Mouse (Mus musculus) CH12.LX (cell line): ENCODE data around the gene Nthl1. TPM values are rescaled to one million over a fixed set of nuclear protein-coding genes. Genes with fewer than 3 reads are reported as not detected.

Experiments used
- DNase-seq: peaks from one replicate; pipeline ENCODE4 v3.0.0-alpha.2; 2013; ENCODE audit errors: extremely low read depth
- H3K27ac ChIP-seq: 2 replicates; pipeline ENCODE4 v1.5.1; 2012; ENCODE audit warnings: low read depth, mild to moderate bottlenecking, control low read depth, moderate library complexity; ENCODE audit not compliant: insufficient read depth
- H3K27me3 ChIP-seq: replicated peaks from 2 replicates; pipeline ENCODE3; 2012; ENCODE audit warnings: inconsistent platforms
- H3K36me3 ChIP-seq, 2 experiments: replicated peaks in 1 of 2; 2 replicates each; pipeline versions ENCODE3 to v1.6.1; 2012; ENCODE audit warnings: inconsistent platforms in 1 of 2, low read length in 1 of 2, mild to moderate bottlenecking in 1 of 2, mixed read lengths in 1 of 2, moderate library complexity in 1 of 2; ENCODE audit not compliant: control insufficient read depth in 1 of 2, insufficient read depth in 1 of 2
- H3K4me1 ChIP-seq, 2 experiments: 2 replicates each; pipeline ENCODE4 v1.6.1; 2012; ENCODE audit warnings: inconsistent platforms in 1 of 2, moderate library complexity in 1 of 2; ENCODE audit not compliant: insufficient read depth in 2 of 2, control insufficient read depth in 1 of 2
- H3K4me2 ChIP-seq: 2 replicates; pipeline ENCODE4 v1.6.1; 2012; ENCODE audit warnings: low read depth, mild to moderate bottlenecking, control low read depth; ENCODE audit not compliant: poor library complexity, insufficient read depth, severe bottlenecking
- H3K4me3 ChIP-seq, 3 experiments: fragments of 150-350 bp in 1 of 3; sonication (generic) in 1 of 3; replicated peaks in 1 of 3; 2 replicates each; pipeline versions ENCODE3 to v1.5.1; 2011 to 2012; ENCODE audit warnings: low read depth in 2 of 3, low read length in 2 of 3, mild to moderate bottlenecking in 2 of 3, moderate library complexity in 2 of 3, control low read depth in 1 of 3, improper control_type of control experiment in 1 of 3, inconsistent platforms in 1 of 3, mixed read lengths in 1 of 3; ENCODE audit not compliant: poor library complexity in 1 of 3
- H3K79me2 ChIP-seq: replicated peaks from 2 replicates; pipeline ENCODE4 v1.6.1; 2012; ENCODE audit warnings: mild to moderate bottlenecking, moderate library complexity; ENCODE audit not compliant: control insufficient read depth, poor library complexity, insufficient read depth, severe bottlenecking; ENCODE audit errors: extremely low read depth
- H3K9ac ChIP-seq: 2 replicates; pipeline ENCODE4 v1.6.1; 2012; ENCODE audit warnings: low read depth, mild to moderate bottlenecking, control low read depth, moderate library complexity; ENCODE audit not compliant: insufficient read depth
- H3K9me3 ChIP-seq: replicated peaks from 2 replicates; pipeline ENCODE3; 2012; ENCODE audit warnings: low read length, inconsistent platforms, mixed read lengths
- BHLHE40 ChIP-seq: IDR thresholded peaks from 2 replicates; pipeline ENCODE4 v1.6.1; 2011; ENCODE audit warnings: mild to moderate bottlenecking, low read depth, low read length, improper control_type of control experiment
- CHD1 ChIP-seq: IDR thresholded peaks from 2 replicates; pipeline ENCODE4 v1.6.1; 2012; ENCODE audit warnings: low read depth, low read length, improper control_type of control experiment, inconsistent platforms
- CTCF ChIP-seq, 2 experiments: IDR thresholded peaks in 1 of 2; conservative IDR thresholded peaks in 1 of 2; 2 replicates each; pipeline ENCODE4 v1.5.1; 2011 to 2012; ENCODE audit warnings: low read depth in 2 of 2, low read length in 2 of 2, improper control_type of control experiment in 1 of 2, inconsistent platforms in 1 of 2, mild to moderate bottlenecking in 1 of 2, moderate library complexity in 1 of 2
- ETS1 ChIP-seq: conservative IDR thresholded peaks from 2 replicates; pipeline ENCODE4 v1.6.1; 2012; ENCODE audit warnings: low read depth, mild to moderate bottlenecking, inconsistent platforms, low read length, improper control_type of control experiment, moderate library complexity
- IRF4 ChIP-seq: IDR thresholded peaks from 2 replicates; pipeline ENCODE4 v1.6.1; 2014; ENCODE audit warnings: low read depth, mild to moderate bottlenecking, inconsistent platforms, low read length, improper control_type of control experiment
- JUND ChIP-seq: conservative IDR thresholded peaks from 2 replicates; pipeline ENCODE4 v1.6.1; 2011; ENCODE audit warnings: low read depth, low read length, improper control_type of control experiment
- KAT2A ChIP-seq: IDR thresholded peaks from 2 replicates; pipeline ENCODE4 v1.6.1; 2012; ENCODE audit warnings: low read length, improper control_type of control experiment, inconsistent platforms; ENCODE audit not compliant: insufficient replicate concordance
- MAFK ChIP-seq: IDR thresholded peaks from 2 replicates; pipeline ENCODE4 v1.6.1; 2011; ENCODE audit warnings: low read length, improper control_type of control experiment; ENCODE audit not compliant: insufficient replicate concordance
- MAX ChIP-seq: IDR thresholded peaks from 2 replicates; pipeline ENCODE4 v1.6.1; 2011; ENCODE audit warnings: low read length, improper control_type of control experiment
- MEF2A ChIP-seq: IDR thresholded peaks from 2 replicates; pipeline ENCODE4 v1.6.1; 2014; ENCODE audit warnings: low read depth, mild to moderate bottlenecking, inconsistent platforms, low read length, improper control_type of control experiment, borderline replicate concordance
- MXI1 ChIP-seq: IDR thresholded peaks from 2 replicates; pipeline ENCODE4 v1.6.1; 2011; ENCODE audit warnings: mild to moderate bottlenecking, low read depth, low read length, improper control_type of control experiment
- MYC ChIP-seq: IDR thresholded peaks from 2 replicates; pipeline ENCODE4 v1.6.1; 2011; ENCODE audit warnings: low read depth, mild to moderate bottlenecking, improper control_type of control experiment, low read length
- NELFE ChIP-seq: IDR thresholded peaks from 2 replicates; pipeline ENCODE4 v1.6.1; 2011; ENCODE audit warnings: low read depth, low read length, improper control_type of control experiment
- NRF1 ChIP-seq: IDR thresholded peaks from 2 replicates; pipeline ENCODE4 v1.6.1; 2014; ENCODE audit warnings: low read depth, mild to moderate bottlenecking, inconsistent platforms, low read length, improper control_type of control experiment, moderate library complexity
- RAD21 ChIP-seq: IDR thresholded peaks from 2 replicates; pipeline ENCODE4 v1.6.1; 2011; ENCODE audit warnings: low read depth, mild to moderate bottlenecking, low read length, improper control_type of control experiment, moderate library complexity
- SIN3A ChIP-seq: IDR thresholded peaks from 2 replicates; pipeline ENCODE4 v1.6.1; 2012; ENCODE audit warnings: low read length, improper control_type of control experiment, inconsistent platforms
- SMC3 ChIP-seq: IDR thresholded peaks from 2 replicates; pipeline ENCODE4 v1.6.1; 2011; ENCODE audit warnings: low read depth, low read length, improper control_type of control experiment
- TBP ChIP-seq: conservative IDR thresholded peaks from 2 replicates; pipeline ENCODE4 v1.6.1; 2011; ENCODE audit warnings: low read depth, low read length, improper control_type of control experiment
- TCF12 ChIP-seq: IDR thresholded peaks from 2 replicates; pipeline ENCODE4 v1.6.1; 2014; ENCODE audit warnings: low read depth, mild to moderate bottlenecking, inconsistent platforms, low read length, improper control_type of control experiment
- UBTF ChIP-seq: IDR thresholded peaks from 2 replicates; pipeline ENCODE4 v1.6.1; 2012; ENCODE audit warnings: low read depth, mild to moderate bottlenecking, inconsistent platforms, low read length, improper control_type of control experiment, moderate library complexity
- USF2 ChIP-seq: conservative IDR thresholded peaks from 2 replicates; pipeline ENCODE4 v1.6.1; 2011; ENCODE audit warnings: low read depth, low read length, improper control_type of control experiment
- ZC3H11A ChIP-seq: IDR thresholded peaks from 2 replicates; pipeline ENCODE4 v1.6.1; 2012; ENCODE audit warnings: low read depth, mild to moderate bottlenecking, inconsistent platforms, low read length, improper control_type of control experiment
- ZKSCAN1 ChIP-seq: IDR thresholded peaks from 2 replicates; pipeline ENCODE4 v1.6.1; 2012; ENCODE audit warnings: low read depth, inconsistent platforms, low read length, improper control_type of control experiment, borderline replicate concordance
- ZMIZ1 ChIP-seq: IDR thresholded peaks from 2 replicates; pipeline ENCODE4 v1.6.1; 2012; ENCODE audit warnings: low read depth, mild to moderate bottlenecking, inconsistent platforms, low read length, improper control_type of control experiment
- ZNF384 ChIP-seq: IDR thresholded peaks from 2 replicates; pipeline ENCODE4 v1.6.1; 2012; ENCODE audit warnings: low read depth, low read length, improper control_type of control experiment, inconsistent platforms
- dilution Hi-C: fragments of 300-500 bp; cut with MboI; formaldehyde crosslinking; loops from 2 replicates; pipeline ENCODE4 v1.14.3; 2020; ENCODE audit warnings: low sequenced_read_pairs; ENCODE audit not compliant: extremely low pct_unique_long_range_greater_than_20kb, extremely low pct_ligation_motif_present
- in situ Hi-C: fragments of 300-500 bp; cut with MboI; formaldehyde crosslinking; loops from 3 replicates; pipeline ENCODE4 v1.14.3; 2019; ENCODE audit warnings: low sequenced_read_pairs, low pct_ligation_motif_present, low pct_unique_long_range_greater_than_20kb, mixed read lengths
- polyA plus RNA-seq: library from polyadenylated mRNA; unstranded; fragments of >175 nt; gene quantifications from 2 replicates; pipeline ENCODE4 v1.2.1, GENCODE M21; 2012; ENCODE audit warnings: low read depth; ENCODE audit not compliant: insufficient read length
- total RNA-seq, 2 experiments: library from RNA; depleted of rRNA; stranded (reverse); fragments of 300-350 nt in 1 of 2; fragments of >200 nt in 1 of 2; gene quantifications; 2 replicates each; pipeline ENCODE4 v1.2.3; 2012 to 2014

Gene Nthl1
- total and polyA plus RNA-seq, 3 experiments, result 20.1 to 24.0 (median 20.4) TPM

- no peak overlapping the region for H3K9ac ChIP-seq
- peaks cover 8 to 44% of the 10 kb centered on the region in 2 experiments for H3K4me1 ChIP-seq
- no peaks in the 10 kb centered on the region for H3K27me3 ChIP-seq
- no peak for TF ChIP-seq MAX
- no peak for TF ChIP-seq ZMIZ1
- no peak for TF ChIP-seq ZC3H11A
- no peak for TF ChIP-seq NELFE
- TF ChIP-seq NRF1, result no peak
- no peak for TF ChIP-seq MXI1
- no peak for TF ChIP-seq BHLHE40
- TF ChIP-seq JUND, result no peak
- no peak for TF ChIP-seq KAT2A
- no peak for TF ChIP-seq RAD21
- TF ChIP-seq MEF2A, result no peak
- TF ChIP-seq MYC, result no peak
- no peak for TF ChIP-seq CHD1
- TF ChIP-seq TBP, result no peak
- TF ChIP-seq USF2, result no peak
- no peak for TF ChIP-seq IRF4
- H3K27ac ChIP-seq, result no peak overlapping the region
- no peaks in the 10 kb centered on the region for H3K9me3 ChIP-seq
- H3K4me2 ChIP-seq, result no peak overlapping the region
- dilution Hi-C loops (no loop called here), in situ Hi-C loops (loop anchor here (5.0 kb wide), 1 partner anchor 95 kb away; the partner anchor contains the start of gene Pkd1)
- H3K36me3 ChIP-seq, result peaks cover 0 to 34% of the 10 kb centered on the region in 2 experiments
- H3K4me3 ChIP-seq, result no peak overlapping the region
- DNase-seq, result no peak
- no peaks in the 10 kb centered on the region for H3K79me2 ChIP-seq
These were observed 9.5 kb downstream of the Nthl1 start for GRCm38 (mm10) chr17:24641944-24642343.

GRCm38 (mm10) chr17:24642791-24643343 lies 10.4 kb downstream of the Nthl1 start:
- no peaks in the 10 kb centered on the region for H3K9me3 ChIP-seq
- H3K27ac ChIP-seq, result no peak overlapping the region
- peaks cover 3% of the 10 kb centered on the region for H3K27me3 ChIP-seq
- TF ChIP-seq TCF12, result no peak
- no peak for TF ChIP-seq KAT2A
- TF ChIP-seq BHLHE40, result no peak
- no peak for TF ChIP-seq SMC3
- no peak for TF ChIP-seq MAFK
- no peak for TF ChIP-seq SIN3A
- TF ChIP-seq CTCF (conservative IDR thresholded peaks at IDR 0.05 in 1 of 2, IDR thresholded peaks at IDR 0.05 in 1 of 2; ENCODE audit: low read depth in 2 of 2, low read length in 2 of 2), result no peak
- TF ChIP-seq ETS1, result no peak
- TF ChIP-seq UBTF, result no peak
- TF ChIP-seq USF2, result no peak
- TF ChIP-seq IRF4, result no peak
- TF ChIP-seq MEF2A, result no peak
- no peak for TF ChIP-seq ZKSCAN1
- no peak for TF ChIP-seq ZNF384
- TF ChIP-seq, all 38 proteins: peak for 0
- Histone ChIP-seq H3K4me3 (no peak overlapping the region), H3K36me3 (peaks cover 0 to 27% of the 10 kb centered on the region in 2 experiments), H3K4me1 (peaks cover 8 to 40% of the 10 kb centered on the region in 2 experiments), H3K79me2 (no peaks in the 10 kb centered on the region), H3K9ac (no peak overlapping the region), H3K4me2 (no peak overlapping the region)
- in situ Hi-C loops, result loop anchor here (5.0 kb wide), 1 partner anchor 96 kb away; the partner anchor contains the start of gene Pkd1
- dilution Hi-C loops, result no loop called here
- no peak for DNase-seq
